Mouse (Mus musculus): ENCODE results near the gene Lrrn2. TPM values are rescaled to one million over a fixed set of nuclear protein-coding genes. Genes with fewer than 3 reads are reported as not detected.

Gene Lrrn2
- total and polyA plus RNA-seq, 3 experiments = not detected

DNA sequence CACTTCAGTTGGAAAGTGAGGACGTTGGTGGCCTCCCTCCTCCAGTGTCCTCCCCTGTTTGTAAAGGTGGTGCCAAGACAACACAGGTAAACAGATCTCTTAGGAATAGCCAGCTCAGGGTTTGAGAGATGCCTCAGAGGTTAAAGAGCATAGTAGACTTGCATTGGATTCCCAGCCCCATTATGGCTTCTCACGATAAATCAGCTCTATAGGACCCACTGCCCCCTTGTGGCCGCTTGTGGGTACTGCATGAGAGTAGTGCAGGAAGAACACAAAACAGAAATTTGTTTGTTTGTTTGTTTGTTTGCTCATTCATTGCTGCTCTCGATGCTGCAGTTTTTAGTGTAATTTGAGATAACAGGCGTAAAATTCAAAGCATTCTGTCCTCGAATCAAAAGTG is 88.6 kb downstream of the Lrrn2 start:
- Histone ChIP-seq H3K27ac (ENCODE audit: control insufficient read depth, low read depth, low read length) (no peak overlapping the region), H3K27me3 (ENCODE audit: control insufficient read depth in 1 of 2, insufficient read depth in 2 of 2, low read length in 2 of 2) (no peaks in the 10 kb centered on the region), H3K4me3 (ENCODE audit: control insufficient read depth in 1 of 2, insufficient read depth in 1 of 2, low read depth in 2 of 2, low read length in 2 of 2) (no peak overlapping the region), H3K4me1 (ENCODE audit: control insufficient read depth in 1 of 2, insufficient read depth in 2 of 2, low read length in 2 of 2) (no peaks in the 10 kb centered on the region), H3K9me3 (replicated peaks; ENCODE audit: insufficient read depth, low read length) (no peaks in the 10 kb centered on the region), H3K36me3 (ENCODE audit: control insufficient read depth in 1 of 2, insufficient read depth in 2 of 2, low read length in 2 of 2) (no peaks in the 10 kb centered on the region), H3K9ac (ENCODE audit: control insufficient read depth, low read depth, low read length, poor library complexity, severe bottlenecking) (no peak overlapping the region), H3K79me2 (ENCODE audit: control insufficient read depth, insufficient read depth, low read length, poor library complexity) (no peaks in the 10 kb centered on the region)
- TF ChIP-seq CTCF (IDR thresholded peaks at IDR 0.05 in 2 of 3, conservative IDR thresholded peaks at IDR 0.05 in 1 of 3; ENCODE audit: control insufficient read depth in 1 of 3, insufficient read depth in 1 of 3, low read depth in 2 of 3, low read length in 3 of 3, poor library complexity in 1 of 3, severe bottlenecking in 1 of 3) (peak; percentile 88 to 94 (median 90)), RAD21 (IDR thresholded peaks at IDR 0.05; ENCODE audit: low read depth, low read length) (peak; percentile 75), ZC3H11A (IDR thresholded peaks at IDR 0.05; ENCODE audit: low read depth, low read length) (peak; percentile 64), SMC3 (IDR thresholded peaks at IDR 0.05; ENCODE audit: low read depth, low read length) (peak; percentile 82), CHD2 (IDR thresholded peaks at IDR 0.05; ENCODE audit: low read length) (no peak), MYB (IDR thresholded peaks at IDR 0.05; ENCODE audit: low read depth, low read length) (no peak)
- peak; percentile 69 for DNase-seq (ENCODE audit: low read depth, low spot score)

DNA sequence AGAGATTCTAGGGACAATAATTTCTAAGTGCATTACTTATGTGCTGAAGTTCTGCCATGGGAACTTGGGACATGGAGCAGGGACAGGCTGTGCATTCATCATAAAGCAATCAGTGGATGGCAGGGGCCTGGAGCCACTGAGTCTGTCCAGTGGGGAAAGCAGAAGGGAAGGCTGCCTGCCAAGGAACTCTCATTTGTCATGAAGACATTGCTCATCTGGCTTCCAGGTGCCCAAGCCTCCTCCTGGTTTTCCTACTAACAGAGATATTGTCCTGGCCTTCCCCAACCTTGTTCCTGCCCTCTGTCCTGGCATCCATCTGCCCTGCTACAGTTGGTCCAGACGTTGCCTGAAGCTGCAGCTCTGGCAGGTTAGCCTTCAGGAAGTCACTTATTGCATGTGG is 97.3 kb downstream of the Lrrn2 start:
- H3K9ac ChIP-seq (ENCODE audit: control insufficient read depth, low read depth, low read length, poor library complexity, severe bottlenecking) = no peak overlapping the region
- no peak overlapping the region for H3K4me3 ChIP-seq (ENCODE audit: control insufficient read depth in 1 of 2, insufficient read depth in 1 of 2, low read depth in 2 of 2, low read length in 2 of 2)
- H3K27me3 ChIP-seq (ENCODE audit: control insufficient read depth in 1 of 2, insufficient read depth in 2 of 2, low read length in 2 of 2) = no peaks in the 10 kb centered on the region
- no peak for TF ChIP-seq HCFC1 (IDR thresholded peaks at IDR 0.05; ENCODE audit: low read depth, low read length)
- no peak for TF ChIP-seq JUND (IDR thresholded peaks at IDR 0.05; ENCODE audit: low read depth, low read length)
- TF ChIP-seq NELFE (IDR thresholded peaks at IDR 0.05; ENCODE audit: low read depth, low read length) = no peak
- TF ChIP-seq ZKSCAN1 (IDR thresholded peaks at IDR 0.05; ENCODE audit: low read depth, low read length) = no peak
- no peak for TF ChIP-seq RCOR1 (IDR thresholded peaks at IDR 0.05; ENCODE audit: low read depth, low read length)
- no peak for TF ChIP-seq UBTF (IDR thresholded peaks at IDR 0.05; ENCODE audit: borderline replicate concordance, insufficient read depth, low read depth, low read length)
- no peak for TF ChIP-seq EP300 (IDR thresholded peaks at IDR 0.05; ENCODE audit: low read depth in 1 of 2, low read length in 2 of 2)
- no peak for TF ChIP-seq TAL1 (IDR thresholded peaks at IDR 0.05; ENCODE audit: low read length)
- TF ChIP-seq ZMIZ1 (IDR thresholded peaks at IDR 0.05; ENCODE audit: low read depth, low read length) = no peak
- TF ChIP-seq ELF1 (IDR thresholded peaks at IDR 0.05; ENCODE audit: low read depth, low read length) = no peak
- no peak overlapping the region for H3K27ac ChIP-seq (ENCODE audit: control insufficient read depth, low read depth, low read length)
- no peaks in the 10 kb centered on the region for H3K4me1 ChIP-seq (ENCODE audit: control insufficient read depth in 1 of 2, insufficient read depth in 2 of 2, low read length in 2 of 2)
- no peaks in the 10 kb centered on the region for H3K36me3 ChIP-seq (ENCODE audit: control insufficient read depth in 1 of 2, insufficient read depth in 2 of 2, low read length in 2 of 2)
- no peaks in the 10 kb centered on the region for H3K9me3 ChIP-seq (replicated peaks; ENCODE audit: insufficient read depth, low read length)
- DNase-seq (ENCODE audit: low read depth, low spot score) = no peak
- H3K79me2 ChIP-seq (ENCODE audit: control insufficient read depth, insufficient read depth, low read length, poor library complexity) = no peaks in the 10 kb centered on the region

DNA sequence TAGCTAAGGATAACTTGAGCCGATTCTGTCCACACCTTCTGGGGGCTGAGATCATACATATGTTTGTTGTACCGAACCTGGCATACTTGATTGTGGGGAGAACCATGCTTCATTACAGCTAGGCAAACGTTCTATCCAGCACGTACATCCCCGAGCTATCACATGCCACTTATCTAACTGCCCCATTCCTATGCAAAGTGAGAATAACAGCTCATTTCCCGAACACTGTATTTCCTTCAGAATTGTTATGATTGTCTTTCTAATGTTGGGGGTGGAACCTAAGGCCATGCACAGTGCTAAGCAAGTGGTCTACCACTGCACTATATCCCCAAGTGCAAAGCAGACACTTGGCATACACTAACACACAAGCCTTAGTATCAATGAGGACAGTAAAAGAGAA is 101.2 kb downstream of the Lrrn2 start:
- TF ChIP-seq UBTF (IDR thresholded peaks at IDR 0.05; ENCODE audit: borderline replicate concordance, insufficient read depth, low read depth, low read length) (no peak), ELF1 (IDR thresholded peaks at IDR 0.05; ENCODE audit: low read depth, low read length) (no peak), ZNF384 (IDR thresholded peaks at IDR 0.05; ENCODE audit: low read depth, low read length) (no peak), BHLHE40 (IDR thresholded peaks at IDR 0.05; ENCODE audit: borderline replicate concordance, low read depth, low read length) (no peak), MYC (IDR thresholded peaks at IDR 0.05; ENCODE audit: low read depth, low read length) (no peak), RAD21 (IDR thresholded peaks at IDR 0.05; ENCODE audit: low read depth, low read length) (no peak), TAL1 (IDR thresholded peaks at IDR 0.05; ENCODE audit: low read length) (no peak), CTCF (IDR thresholded peaks at IDR 0.05 in 2 of 3, conservative IDR thresholded peaks at IDR 0.05 in 1 of 3; ENCODE audit: control insufficient read depth in 1 of 3, insufficient read depth in 1 of 3, low read depth in 2 of 3, low read length in 3 of 3, poor library complexity in 1 of 3, severe bottlenecking in 1 of 3) (no peak), E2F4 (IDR thresholded peaks at IDR 0.05; ENCODE audit: borderline replicate concordance, low read depth, low read length) (no peak), CHD1 (IDR thresholded peaks at IDR 0.05; ENCODE audit: low read depth, low read length) (no peak), TBP (IDR thresholded peaks at IDR 0.05; ENCODE audit: low read depth, low read length) (no peak), SMC3 (IDR thresholded peaks at IDR 0.05; ENCODE audit: low read depth, low read length) (no peak), ETS1 (IDR thresholded peaks at IDR 0.05; ENCODE audit: low read depth, low read length) (no peak), USF1 (IDR thresholded peaks at IDR 0.05; ENCODE audit: low read depth, low read length) (no peak), MYB (IDR thresholded peaks at IDR 0.05; ENCODE audit: low read depth, low read length) (no peak)
- H3K4me3 ChIP-seq (ENCODE audit: control insufficient read depth in 1 of 2, insufficient read depth in 1 of 2, low read depth in 2 of 2, low read length in 2 of 2) = no peak overlapping the region
- H3K9ac ChIP-seq (ENCODE audit: control insufficient read depth, low read depth, low read length, poor library complexity, severe bottlenecking) = no peak overlapping the region
- H3K9me3 ChIP-seq (replicated peaks; ENCODE audit: insufficient read depth, low read length) = no peaks in the 10 kb centered on the region
- no peak for DNase-seq (ENCODE audit: low read depth, low spot score)
- H3K4me1 ChIP-seq (ENCODE audit: control insufficient read depth in 1 of 2, insufficient read depth in 2 of 2, low read length in 2 of 2) = no peaks in the 10 kb centered on the region
- no peaks in the 10 kb centered on the region for H3K79me2 ChIP-seq (ENCODE audit: control insufficient read depth, insufficient read depth, low read length, poor library complexity)
- no peak overlapping the region for H3K27ac ChIP-seq (ENCODE audit: control insufficient read depth, low read depth, low read length)
- H3K27me3 ChIP-seq (ENCODE audit: control insufficient read depth in 1 of 2, insufficient read depth in 2 of 2, low read length in 2 of 2) = no peaks in the 10 kb centered on the region
- H3K36me3 ChIP-seq (ENCODE audit: control insufficient read depth in 1 of 2, insufficient read depth in 2 of 2, low read length in 2 of 2) = peaks cover 0 to 10% of the 10 kb centered on the region in 2 experiments; a peak in 2 of 4 replicates
